Mouse (Mus musculus) monocyte, adult 5-6 weeks (primary cell): ENCODE results near the gene Zbtb6. TPM values are rescaled to one million over a fixed set of nuclear protein-coding genes. Genes with fewer than 3 reads are reported as not detected.

ENCODE experiments used
- ATAC-seq: fragments of 153-309, 156-312 bp; replicated peaks from 2 replicates; pipeline ENCODE4 v1.8.0; 2017; ENCODE audit warnings: mild to moderate bottlenecking; ENCODE audit not compliant: low TSS enrichment, insufficient number of reproducible peaks, severe bottlenecking, poor library complexity, low FRiP score
- total RNA-seq: library from RNA; stranded (forward); fragments of 200-1000, 200-491, 200-594 nt; gene quantifications from 3 replicates; pipeline ENCODE4 v1.2.3, GENCODE M21; 2017

Zbtb6 gene
- 34.4 to 36.5 TPM (median 35.6 TPM) in 3 replicates for total RNA-seq

DNA sequence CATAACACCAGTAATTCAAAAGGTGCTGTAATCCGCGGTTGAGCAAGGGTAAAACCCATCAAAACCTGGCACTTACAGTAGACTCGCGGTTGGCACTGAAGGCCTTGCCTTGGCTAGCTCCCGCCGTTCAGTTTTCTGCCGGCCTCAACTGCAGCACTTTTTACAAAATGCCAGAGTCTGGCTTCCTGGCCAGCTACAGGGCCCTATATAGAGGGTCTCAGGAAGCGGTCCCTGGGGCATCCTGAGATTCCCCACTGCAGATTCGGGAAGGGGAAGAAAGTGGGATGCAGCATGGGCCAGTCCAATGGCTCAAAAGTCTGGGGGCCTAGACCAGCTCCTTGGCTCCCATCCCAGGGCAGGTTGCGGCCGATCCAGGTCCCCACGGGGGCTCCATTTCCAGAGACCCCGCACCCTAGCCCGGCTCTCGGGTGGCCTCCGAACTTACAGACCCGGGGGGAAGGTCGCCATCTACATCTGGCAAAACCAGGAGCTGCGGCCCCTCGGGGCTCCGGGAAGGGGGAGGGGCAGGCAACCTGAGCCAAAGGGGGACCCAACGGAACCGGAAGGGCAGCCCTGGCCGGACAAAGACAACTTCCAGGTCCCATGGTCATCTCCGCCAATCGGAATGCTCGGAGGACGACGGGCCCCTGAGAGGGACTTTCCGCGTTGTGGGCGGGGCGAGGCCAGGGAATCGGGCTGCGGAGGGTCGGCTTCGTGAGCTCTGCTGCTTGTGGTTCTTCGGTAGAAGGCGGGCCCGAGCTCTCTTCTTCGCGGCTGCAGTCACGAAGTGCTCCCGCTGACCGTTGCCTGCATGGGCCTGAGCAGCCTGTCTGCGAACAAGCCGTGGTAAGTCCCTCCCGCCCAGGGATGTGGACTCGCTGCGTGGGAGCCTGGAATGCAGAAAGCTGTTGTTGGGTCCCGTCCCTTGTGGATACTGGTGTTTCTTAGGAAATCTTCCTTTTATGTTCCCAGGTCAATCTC lies at the start of gene Zbtb6, which contains the start of the genes Zbtb26 and Rabgap1:
Gene Zbtb6 (minus strand): TSS at position 561 of the 981 bp plus-strand sequence.
Gene Zbtb26 (minus strand): TSS at position 525 of the 981 bp plus-strand sequence.
Gene Rabgap1 (plus strand): TSS at position 669 of the 981 bp plus-strand sequence.
- ATAC-seq: peak; percentile 100

DNA sequence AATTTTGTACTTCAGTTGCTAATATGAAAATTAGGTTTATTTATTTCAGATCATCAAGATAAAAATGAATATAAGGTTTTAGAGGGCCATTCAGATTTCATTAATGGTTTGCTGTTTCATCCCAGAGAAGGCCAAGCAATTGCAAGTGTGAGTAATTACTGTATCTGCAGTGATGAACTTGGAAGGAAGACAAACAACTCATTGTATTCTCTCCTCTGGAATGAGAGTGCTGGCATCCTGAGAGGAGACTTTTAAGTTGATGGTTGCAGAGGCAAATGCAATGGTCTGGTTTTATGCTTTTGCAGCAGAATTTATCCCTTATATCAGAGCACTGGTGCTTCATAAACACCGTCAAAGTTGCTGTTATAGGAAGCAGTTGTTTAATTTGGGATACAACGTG lies 46.0 kb upstream of the Zbtb6 start:
- no peak for ATAC-seq

DNA sequence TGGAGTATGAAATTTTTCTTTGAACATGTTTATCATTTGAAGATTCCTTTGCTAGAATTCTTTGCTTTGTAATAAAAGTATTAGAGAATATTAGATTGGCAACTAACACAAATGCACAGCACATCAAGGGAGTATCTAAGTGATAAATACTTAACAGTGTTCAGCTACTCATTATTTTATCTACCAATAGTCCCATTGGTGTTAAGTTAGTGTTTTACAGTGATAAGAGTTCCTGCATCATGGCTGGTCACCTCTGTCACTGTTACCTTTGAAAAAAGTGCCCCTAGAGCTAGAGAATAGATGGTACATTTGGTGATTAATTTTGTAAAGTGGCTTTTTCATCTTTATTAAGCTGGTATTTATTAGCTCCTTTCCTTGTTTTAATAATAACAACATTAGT lies 43.4 kb upstream of the Zbtb6 start:
- no peak for ATAC-seq

DNA sequence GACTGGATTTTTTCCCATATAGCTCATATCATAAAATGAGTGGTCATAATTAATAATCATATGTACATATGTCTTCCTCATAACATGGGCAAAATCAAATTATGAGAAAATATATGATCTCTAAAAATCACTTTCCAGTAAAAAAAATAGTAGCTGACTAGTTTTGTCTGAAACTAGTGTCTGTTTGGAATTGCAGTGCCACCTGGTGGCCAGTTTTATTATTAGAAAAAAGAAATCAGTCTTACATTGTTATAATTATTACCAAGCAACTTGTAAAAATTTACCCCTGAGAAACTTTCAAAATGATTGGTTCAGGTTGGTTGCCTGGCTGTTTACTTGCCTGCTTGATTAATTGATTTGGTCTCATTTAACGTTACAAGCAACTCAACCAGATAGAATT lies 42.4 kb upstream of the Zbtb6 start:
- no peak for ATAC-seq

DNA sequence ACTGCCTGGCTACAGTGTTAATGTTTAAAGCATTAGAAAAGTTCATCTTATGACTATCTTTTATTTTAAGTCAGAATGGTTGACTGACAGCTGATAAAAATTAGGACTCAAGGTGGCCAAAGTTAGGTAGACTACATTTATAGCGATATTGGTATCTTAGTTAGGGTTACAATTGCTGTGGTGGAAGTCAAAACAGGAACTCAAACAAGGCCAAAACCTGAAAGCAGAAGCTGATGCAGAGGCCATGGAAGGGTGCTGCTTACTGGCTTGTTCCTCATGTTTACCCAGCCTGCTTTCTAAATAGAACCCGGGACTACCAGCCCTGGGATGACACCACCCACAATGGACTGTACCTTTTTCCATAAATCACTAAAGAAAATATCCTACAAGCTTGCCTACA lies 41.2 kb upstream of the Zbtb6 start:
- ATAC-seq: 0 out of 2 replicates have a peak, but pooled peaks have one; percentile 50

DNA sequence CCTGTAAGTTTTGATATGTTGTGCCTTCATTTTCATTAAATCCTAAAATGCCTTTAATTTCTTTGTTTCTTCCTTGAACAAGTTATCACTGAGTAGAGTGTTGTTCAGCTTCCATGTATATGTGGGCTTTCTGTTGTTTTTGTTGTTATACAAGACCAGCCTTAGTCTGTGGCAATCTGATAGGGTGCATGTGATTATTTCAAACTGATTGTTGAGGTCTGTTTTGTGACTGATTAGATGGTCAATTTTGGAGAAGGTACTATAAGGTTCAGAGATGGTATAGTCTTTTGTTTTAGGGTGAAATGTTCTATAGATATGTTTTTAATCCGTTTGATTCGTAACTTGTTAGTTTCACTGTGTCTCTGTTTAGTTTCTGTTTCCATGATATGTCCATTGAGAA lies 37.1 kb upstream of the Zbtb6 start:
- no peak for ATAC-seq

DNA sequence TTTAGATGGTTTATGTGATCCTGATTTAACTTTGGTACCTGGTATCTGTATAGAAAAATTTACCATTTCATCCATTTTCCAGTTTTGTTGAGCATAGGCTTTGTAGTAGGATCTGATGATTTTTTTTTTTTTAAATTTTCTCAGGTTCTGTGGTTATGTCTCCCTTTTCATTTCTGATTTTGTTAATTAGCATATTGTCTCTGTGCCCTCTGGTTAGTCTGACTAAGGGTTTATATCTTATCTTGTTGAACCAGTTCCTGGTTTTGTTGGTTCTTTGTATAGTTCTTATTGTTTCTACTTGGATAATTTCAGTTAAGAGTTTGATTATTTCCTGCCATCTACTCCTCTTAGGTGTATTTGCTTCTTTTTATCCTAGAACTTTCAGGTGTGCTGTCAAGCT lies 36.6 kb upstream of the Zbtb6 start:
- ATAC-seq: no peak

DNA sequence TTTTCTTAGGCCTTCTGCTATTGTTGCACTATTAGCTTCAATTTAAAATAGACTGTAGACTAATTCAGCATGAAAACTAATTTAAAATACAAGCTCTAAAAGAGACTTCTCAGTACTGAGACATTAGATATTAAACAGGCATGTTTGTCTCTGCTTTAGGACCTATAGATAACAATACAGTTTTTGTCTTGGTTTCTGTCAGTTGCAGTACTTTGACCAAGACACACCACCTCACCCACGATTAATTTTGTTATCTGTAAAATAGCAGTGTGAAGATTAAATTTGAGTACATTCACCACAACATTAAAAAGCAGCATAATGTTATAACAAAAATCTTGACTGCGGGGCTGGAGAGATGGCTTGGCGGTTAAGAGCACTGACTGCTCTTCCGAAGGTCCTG lies 23.3 kb upstream of the Zbtb6 start:
- ATAC-seq: no peak

DNA sequence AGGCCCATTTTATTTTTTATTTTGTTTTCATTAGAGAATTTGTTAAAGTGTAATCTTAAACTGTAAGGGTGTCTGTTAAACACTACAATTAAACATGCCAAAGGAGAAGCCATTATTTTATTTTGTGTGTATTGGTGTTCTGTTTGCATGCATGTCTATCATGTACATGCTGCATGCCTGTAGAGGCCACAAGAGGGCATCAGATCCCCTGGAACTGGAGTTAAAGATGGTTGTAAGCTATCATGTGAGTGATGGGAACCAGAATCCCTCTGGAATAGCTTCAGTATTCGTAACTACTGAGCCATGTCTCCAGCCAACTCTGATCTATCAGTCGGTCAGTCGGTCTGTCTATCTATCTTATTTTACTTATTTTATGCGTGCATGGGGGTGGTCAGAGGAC lies 17.7 kb upstream of the Zbtb6 start:
- ATAC-seq: no peak

DNA sequence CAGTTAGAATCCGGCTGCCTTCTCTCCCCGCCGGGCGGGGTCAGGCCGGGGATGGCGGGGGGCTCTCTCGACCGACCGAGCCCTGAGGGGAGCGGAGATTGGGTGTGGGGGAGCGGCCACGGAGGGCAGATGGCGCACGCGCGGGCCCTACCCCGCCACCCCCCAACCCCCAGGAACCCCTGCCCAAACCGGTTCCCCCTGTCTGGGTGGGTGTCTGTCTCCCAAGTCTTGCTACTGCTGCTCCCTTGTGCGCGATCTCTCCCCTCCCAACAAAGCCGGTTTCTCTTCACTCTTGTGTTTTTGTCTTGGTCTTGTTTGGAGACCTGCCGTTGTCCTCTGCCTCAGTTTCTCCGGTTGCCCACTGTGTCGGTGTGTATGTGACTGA lies 9.4 kb upstream of the Zbtb6 start:
- 0 out of 2 replicates have a peak, but pooled peaks have one; percentile 9 for ATAC-seq

DNA sequence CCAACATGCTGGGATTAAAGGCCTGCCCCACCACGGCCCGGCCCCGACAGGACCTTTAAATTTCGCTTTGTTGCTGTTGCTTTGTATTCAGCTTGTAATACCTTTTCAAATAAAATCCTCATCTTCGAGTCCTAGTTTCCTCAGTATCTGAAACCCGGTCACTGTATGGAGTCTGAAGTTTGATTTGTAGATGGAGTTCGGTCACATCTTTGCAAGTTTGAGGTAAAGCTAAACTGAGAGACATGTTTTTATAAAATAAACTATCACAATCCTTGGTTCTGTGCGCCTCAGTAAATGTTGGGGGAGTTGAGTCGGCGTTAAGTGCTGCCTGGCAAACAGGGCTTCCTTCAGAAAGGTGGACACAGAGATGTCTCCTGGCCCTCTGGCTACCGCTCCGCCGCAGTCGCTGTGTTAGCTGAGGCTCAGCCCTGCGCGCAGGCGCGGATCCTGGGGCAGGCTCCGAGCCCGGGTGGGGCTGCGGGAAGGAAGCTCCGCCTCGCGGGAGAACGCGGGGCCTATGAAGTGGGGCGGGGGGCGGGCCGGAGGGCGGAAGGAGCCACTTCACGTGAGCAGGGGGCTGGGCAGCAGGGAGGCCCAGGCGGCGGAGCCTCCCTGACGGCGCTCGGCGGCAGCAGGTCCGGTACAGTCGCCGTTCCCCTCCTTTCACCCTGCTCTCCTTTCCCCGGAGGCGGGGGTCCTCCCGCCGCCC lies 8.8 kb upstream of the Zbtb6 start:
- peak; percentile 98 for ATAC-seq

DNA sequence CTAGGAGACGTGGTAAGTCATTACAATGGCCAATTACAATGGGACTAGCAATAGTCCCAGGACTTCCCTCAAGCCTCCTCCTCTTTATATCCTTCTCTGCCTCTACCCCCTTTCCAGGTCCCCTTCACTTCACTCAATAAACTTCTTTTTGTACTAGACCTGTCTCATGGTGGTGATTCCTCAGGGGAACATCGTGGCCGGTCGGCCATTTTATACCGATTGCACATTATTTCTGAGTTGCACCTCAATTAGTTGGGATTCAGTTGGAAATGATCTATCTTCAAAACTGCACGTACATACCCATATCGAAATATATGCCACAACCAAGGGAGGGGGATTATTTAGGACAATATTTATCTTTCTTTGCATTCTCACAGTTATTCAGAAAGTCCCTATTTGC lies 11.4 kb downstream of the Zbtb6 start:
- ATAC-seq: no peak

DNA sequence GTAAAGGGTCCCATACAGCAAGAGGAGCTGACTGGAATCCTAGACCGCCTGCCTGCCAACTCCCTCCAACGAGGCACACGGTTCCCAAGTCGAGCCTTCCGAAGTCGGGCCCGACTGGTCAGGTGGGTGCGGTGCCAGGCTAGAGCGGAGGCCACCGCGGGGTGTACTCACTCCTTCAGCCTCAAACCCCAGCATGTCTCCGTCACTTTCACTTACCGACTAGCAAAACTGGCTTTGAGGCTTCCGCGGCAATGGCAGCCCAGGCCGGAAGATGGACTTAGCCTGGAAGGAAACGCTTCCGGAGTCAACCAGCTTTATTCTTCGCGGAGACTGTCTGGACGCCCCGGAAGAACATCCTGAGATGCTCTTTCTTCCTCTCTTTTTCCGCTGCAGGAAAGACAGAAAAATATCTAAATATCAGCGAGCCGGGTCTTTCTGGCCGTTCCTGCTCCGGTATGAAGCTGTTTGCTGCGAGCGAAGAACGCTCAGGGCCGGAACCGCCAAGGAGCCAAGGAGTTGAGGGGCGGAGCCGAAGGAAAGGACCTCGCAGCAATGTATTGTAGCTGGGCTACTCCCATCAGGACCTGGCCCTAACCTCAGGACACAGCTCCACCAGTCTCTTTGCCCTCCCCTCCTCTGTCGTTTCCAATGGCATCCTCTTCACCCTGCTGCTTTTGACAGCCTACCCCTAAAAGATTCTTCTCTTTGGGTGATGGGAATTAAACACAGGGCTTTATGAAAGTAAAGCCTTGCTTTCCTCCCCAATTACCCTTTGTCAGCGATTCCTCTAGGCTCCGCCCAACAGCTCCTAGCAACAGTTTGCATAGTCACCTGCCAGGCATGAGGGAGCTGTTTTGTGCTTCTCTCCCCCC lies 12.1 kb downstream of the Zbtb6 start:
- peak; percentile 97 for ATAC-seq

DNA sequence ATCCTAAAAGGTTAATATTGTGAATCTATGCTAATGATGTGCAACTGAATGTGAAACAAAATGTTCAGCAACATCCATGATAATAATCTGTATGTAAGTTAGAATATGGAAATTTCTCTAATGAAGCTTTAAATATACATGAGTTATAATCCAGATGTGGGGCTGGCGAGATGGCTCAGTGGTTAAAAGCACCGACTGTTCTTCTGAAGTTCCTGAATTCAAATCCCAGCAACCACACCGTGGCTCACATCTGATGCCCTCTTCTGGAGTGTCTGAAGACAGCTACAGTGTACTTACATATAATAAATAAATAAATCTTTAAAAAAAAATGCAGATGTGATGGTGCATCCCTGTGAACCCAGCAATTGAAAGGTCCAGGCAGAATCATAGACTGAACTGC lies 19.3 kb downstream of the Zbtb6 start:
- no peak for ATAC-seq

DNA sequence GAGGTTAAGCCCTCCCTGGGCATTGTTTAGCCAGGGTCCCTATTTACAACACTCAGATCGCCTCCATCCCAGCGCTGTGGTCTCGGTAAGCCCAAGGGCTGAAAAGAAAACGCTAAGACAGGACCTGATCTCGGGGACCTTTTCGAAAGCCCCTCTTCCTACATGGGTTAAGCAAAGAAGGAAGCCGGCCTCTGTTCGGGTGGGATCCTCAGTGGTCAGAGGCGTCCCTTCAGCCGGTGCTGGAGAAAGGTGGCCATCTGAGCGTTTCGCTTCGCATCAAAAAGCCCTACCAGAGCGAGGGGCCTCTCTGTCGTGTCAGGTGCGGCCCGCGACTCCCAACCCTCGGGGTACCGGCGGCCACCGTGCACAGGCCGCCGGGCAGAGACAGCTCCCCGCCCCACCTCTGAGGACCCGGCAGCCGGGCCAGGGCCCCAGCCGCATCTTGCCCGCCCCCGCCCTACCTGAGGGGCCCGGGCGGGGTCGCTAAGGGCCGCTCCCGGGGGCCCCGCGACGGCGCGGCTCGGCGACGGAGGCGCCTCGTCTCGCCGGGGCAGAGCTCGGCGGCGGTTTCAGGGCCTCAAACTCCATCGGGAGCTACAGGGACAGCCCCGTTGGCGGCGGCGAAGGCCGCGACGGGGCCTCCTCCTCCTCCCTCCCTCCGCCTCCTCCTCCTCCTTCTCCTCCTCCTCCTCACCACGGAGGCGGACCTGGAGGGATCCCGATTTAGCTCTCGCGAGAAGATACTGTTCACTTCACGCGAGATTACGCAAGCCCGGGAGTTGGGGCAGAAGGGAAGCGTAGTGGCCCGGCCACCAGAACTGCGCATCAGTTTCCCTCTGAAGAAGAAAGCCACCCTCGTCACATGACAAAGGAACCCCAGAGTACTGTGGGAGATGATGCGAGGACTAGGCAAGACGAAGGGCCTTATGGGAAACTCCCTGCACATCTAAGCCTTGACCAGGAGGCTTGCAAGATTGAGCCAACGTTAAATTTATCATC lies 20.4 kb downstream of the Zbtb6 start, which contains the start of gene Rc3h2:
Gene Rc3h2 (minus strand): TSS at position 598 of the 999 bp plus-strand sequence.
- peak; percentile 100 for ATAC-seq

DNA sequence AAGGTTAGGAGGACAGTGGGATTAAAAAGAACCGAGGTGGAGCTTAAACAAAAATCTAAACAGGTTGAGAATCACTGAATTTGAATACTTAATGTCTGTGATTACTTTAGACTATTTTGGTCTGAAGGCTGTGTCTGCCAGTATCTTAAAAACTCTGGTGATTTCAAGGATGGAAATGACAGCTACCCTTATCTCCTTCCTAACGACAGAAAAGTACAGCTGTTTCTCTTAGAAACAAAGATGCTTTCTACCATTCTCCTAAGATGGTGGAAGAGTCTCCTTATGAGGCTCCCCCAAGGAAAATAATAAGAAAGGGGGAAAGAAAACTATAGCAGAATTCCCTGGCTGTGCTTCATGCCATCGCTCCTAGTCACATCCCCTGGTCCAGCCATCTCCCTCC lies 21.1 kb downstream of the Zbtb6 start:
- ATAC-seq: no peak

DNA sequence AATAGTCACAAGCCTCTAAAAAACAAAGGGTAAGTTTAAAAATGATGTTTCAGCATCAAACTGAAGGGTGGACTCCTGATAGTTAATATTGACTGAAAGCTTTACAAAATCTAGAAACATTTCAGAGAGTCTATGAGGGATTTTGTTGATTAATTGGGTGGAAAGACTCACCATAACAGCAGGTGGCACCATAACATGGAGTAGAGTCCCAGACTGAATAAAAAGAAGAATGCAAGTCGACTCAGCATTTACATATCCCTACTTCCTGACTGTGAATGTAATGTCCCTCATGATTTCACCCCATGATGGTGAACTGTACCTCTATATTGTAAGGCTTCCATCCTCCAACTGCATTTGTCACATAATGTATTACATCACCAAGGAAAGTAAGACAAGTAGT lies 47.4 kb downstream of the Zbtb6 start:
- no peak for ATAC-seq
